Mouse (Mus musculus) inflammation-experienced regulatory T-cells, adult 6 months (primary cell): Measurements from ENCODE around the gene Kank1. TPM values are rescaled to one million over a fixed set of nuclear protein-coding genes. Genes with fewer than 3 reads are reported as not detected.

ENCODE experiments used
- ATAC-seq: one replicate; pipeline ENCODE4 v1.8.0; 2017
- polyA plus RNA-seq, 3 experiments: library from polyadenylated mRNA; unstranded; fragments of 100-300 nt; shearing (Covaris generic); gene quantifications; one replicate each; pipeline ENCODE4 v1.2.1; 2017

Kank1 gene
- not detected for polyA plus RNA-seq

DNA sequence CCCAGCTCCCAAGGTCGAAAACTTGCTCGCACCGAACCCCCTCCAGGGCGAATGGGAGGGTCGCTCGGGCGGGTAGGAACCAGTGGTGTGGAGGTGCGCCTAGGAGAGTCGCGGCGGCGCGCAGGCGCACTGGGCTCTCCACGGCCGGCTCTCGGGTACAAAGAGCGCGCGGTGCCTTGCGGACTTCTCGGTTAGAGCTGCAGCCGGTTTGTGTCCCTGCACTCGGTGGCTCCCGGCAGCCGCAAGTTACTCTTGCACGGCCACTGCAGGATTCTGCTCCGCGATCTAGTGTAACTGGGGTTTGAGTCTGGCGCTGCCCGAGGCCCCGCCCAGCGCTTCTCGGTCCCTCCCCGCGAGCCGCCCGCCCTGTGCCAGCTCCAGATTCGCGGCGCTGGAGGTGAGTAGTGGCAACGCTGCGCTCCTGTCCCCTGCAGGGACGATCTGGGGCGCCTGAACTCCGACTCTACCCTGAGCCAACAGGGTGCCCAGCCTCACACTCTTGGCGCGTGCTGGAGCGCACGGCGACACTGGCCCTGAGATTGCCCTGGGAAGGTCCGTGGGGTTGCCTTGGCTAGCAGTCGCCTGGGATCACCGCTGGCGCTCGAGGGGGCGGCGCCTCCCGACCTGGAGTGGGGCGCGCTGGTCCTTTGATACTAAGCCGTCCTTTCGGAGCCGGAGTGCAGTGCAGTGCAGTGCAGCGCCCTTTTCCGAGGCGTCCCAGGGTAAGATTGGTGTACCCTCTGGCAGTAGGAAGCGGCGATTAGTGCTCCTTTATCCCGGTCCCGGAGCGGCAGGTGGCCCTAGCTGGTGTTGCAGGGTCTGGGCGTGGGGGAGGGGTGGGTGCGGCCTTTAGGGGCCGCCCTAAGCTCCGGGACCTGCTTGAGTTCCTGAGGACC lies at the start of gene Kank1:
Gene Kank1 (plus strand): TSS at position 380 of the 896 bp plus-strand sequence.
- ATAC-seq = no peak

- ATAC-seq = no peak
Measured at GRCm38 (mm10) chr19:25187681-25188080, 49.1 kb upstream of the Kank1 start.

DNA sequence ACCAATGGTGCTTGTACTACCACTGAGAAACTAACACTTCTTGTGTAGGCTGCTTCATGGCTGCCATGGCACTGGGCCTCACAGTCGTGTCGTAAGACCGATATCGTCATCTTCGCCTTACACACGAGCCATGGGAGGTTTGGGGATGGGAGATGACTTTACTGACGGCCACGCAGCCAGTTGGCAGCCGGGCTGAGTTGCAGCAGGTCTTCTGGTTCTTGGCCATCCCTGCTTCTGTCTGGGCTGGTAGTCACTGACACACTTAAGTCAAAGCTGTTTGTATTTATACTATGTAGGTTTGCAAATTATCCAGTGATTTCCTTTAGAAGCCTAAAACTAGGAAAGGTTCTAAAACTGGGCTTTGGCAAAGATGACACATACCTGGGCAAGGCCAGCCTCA lies 43.0 kb upstream of the Kank1 start:
- no peak for ATAC-seq

- no peak for ATAC-seq
Measured at GRCm38 (mm10) chr19:25200081-25200860, 36.5 kb upstream of the Kank1 start.

GRCm38 (mm10) chr19:25203077-25203476 lies 33.7 kb upstream of the Kank1 start:
- no peak for ATAC-seq

- ATAC-seq = no peak
Measured at GRCm38 (mm10) chr19:25206969-25207368, 29.8 kb upstream of the Kank1 start.

GRCm38 (mm10) chr19:25207731-25208361 lies 28.9 kb upstream of the Kank1 start:
- no peak for ATAC-seq

DNA sequence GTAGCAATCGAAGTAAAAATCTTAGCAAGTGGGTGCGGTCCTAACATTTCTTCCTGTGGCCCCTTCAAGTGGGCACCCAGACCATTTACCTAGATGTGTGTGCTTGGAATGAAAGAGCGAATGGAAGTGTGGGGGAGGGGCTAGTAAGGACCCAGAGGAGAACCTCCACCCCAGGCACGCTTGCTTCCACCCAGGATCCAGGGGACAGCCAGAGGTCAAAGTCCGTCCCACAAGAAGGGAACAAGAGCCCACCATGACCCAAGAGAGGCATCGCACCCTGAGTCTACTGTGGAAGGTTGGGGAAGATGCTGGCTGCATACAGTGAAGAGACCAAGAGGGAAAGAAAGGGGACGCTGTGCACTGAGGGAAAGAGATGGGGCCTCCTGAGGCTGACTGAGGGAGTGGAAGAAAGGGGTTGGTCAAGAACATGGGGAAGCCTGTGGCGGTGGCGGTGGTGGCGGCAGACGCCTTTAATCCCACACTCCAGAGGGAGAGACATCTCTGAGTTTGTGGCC lies 28.1 kb upstream of the Kank1 start:
- no peak for ATAC-seq

- no peak for ATAC-seq
Measured at GRCm38 (mm10) chr19:25220611-25221010, 16.2 kb upstream of the Kank1 start.

DNA sequence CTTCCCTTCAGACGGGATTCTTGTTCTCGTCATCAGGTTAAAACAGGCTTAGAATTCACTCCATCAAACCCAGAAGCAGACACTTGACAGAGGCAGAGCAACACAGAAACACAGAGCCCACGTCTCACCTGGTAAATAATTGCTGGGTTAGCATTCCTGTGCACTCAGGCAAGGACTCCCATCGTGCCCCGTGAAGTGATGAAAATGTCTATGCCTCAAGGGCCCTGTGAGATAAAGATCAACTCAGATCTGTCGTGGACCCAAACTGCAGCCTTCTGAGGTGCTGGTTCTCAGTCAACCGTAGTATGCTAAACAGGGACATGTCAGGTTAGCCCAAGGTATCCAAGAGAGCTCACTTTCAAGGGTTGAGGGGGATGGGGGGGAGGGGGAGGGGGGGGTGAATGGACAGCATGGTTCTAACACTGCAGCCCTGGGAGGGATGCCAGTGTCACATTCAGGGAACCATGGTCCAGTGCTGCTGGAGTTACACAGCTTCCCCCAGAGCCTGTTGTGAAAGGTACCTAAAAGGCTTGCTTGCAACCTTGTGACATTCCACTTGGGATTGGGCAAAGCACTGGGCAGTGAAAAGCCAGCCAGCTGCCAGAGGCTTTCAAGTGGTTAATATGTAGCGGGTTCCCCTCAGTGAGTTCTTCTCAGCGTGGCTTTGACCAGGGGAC lies 14.7 kb upstream of the Kank1 start:
- ATAC-seq = no peak

DNA sequence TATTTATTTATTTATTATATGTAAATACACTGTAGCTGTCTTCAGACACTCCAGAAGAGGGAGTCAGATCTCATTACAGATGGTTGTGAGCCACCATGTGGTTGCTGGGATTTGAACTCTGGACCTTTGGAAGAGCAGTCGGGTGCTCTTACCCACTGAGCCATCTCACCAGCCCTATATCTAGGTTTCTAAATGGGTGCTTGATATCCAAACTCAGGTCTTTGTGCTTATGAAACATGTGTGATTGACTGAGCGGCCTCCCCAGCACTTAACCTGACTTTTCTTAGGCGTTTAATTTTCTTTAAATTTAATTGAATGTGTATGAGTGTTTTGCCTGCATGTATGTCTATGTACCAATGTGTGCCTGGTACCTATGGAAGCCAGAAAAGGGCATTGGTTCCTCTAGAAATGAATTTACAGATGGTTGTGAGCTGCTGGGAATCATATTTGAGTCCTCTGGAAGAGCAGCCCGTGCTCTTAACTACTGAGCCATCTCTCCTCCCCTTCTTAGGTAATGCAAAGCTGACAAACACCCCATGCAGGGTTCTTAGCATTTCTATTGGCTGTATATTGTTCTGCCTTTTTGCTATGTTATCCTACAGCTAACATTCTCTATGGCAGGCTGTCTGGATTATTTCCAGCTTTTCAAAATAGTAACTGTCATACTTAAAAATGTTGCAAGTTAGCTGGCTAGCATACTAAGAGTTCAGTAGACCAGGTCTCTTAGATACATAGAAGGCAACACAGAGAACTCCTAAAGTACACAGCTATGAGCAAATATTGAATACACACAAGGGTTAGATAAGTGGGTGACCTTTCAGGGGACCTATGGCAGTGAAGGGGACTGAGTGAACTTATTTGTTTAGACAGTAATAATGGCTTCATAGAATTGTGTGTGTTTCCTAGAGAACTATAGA lies 6.5 kb upstream of the Kank1 start:
- no peak for ATAC-seq

GRCm38 (mm10) chr19:25230975-25231334 lies 5.8 kb upstream of the Kank1 start:
- ATAC-seq = no peak

DNA sequence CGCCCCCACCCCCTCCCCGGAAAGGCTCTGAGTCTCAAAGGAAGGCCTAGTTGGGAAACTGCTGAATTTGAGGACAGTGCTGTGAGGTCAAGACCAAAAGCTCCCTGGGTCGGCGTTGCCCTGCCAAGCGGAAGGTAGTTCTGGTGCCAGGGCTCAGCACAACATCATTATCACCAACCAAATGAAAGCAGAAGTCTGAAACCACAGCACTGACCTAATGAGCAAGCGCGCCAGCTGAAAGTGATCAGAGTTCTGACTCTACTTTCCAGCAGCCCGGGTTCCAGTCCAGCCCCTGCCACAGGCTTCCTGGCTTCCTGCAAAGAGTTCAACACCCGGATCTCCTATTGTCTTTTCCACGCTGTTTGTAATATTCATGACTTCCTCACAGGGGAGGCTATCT lies 4.7 kb upstream of the Kank1 start:
- ATAC-seq = no peak

DNA sequence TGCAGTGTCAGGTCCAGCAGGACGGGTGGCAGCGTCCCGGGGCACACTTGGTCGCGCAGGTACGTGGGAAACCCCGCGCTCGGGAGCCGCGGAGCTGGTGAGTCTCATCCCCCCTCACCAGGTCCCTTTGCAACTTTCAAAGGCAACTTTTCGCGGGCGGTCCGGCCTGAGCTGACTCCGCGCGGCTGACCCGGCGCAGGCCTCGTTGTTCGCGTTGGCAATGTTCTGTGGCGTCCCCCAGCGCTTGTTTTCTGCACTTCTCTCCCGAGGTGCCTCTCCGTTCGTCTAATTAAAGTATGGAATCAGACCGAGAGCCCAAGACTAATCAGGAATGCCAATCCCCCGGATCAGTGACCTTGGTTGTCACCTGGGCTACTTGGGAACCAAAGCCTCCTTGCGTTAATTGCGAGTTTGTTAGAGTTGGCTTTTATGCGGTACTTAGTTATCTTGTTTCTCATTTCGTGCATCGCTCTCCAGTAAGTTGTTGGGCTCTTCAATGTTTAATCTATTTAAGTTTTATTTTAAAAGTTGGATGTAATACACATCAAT lies 791 bp downstream of the Kank1 start:
- no peak for ATAC-seq

- no peak for ATAC-seq
Measured at GRCm38 (mm10) chr19:25238121-25238520, 1.3 kb downstream of the Kank1 start.

GRCm38 (mm10) chr19:25243566-25243965 lies 6.8 kb downstream of the Kank1 start:
- ATAC-seq = no peak

GRCm38 (mm10) chr19:25246062-25246461 lies 9.3 kb downstream of the Kank1 start:
- ATAC-seq = no peak

GRCm38 (mm10) chr19:25247858-25248552 lies 11.2 kb downstream of the Kank1 start:
- ATAC-seq = no peak

DNA sequence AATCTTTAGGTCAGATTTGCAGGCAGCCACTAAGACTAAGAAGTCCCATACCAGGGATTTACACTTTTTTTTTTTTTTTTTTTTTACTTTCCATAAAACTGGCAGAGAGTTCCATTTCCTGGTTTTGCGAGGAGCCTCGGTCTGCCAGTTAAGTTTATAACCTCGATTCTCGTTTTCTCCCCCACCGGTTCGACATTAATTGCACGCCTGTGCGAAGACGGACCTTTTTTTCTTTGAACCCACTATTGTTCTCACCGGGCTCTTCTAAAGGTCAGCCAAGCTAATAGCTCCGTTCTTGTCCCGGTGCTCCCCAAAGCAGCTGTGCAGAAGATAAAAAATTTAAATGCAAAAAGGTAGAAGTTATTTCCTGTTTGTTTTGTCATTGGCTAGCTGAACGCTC lies 12.5 kb downstream of the Kank1 start:
- no peak for ATAC-seq

GRCm38 (mm10) chr19:25251610-25252140 lies 14.9 kb downstream of the Kank1 start:
- ATAC-seq = no peak
